Mouse (Mus musculus) lung, adult 2 months (tissue): ENCODE measurements around the gene Nars2.

Experiments
- CTCF ChIP-seq: fragments of 200-500 bp; IDR thresholded peaks from 2 replicates; pipeline ENCODE4 v1.5.1; 2011; ENCODE audit warnings: mild to moderate bottlenecking, low read length, control low read depth; ENCODE audit not compliant: insufficient read depth
- POLR2A ChIP-seq: fragments of 200-500 bp; IDR thresholded peaks from 2 replicates; pipeline ENCODE4 v1.6.1; 2011; ENCODE audit warnings: low read depth, mild to moderate bottlenecking, control low read depth, low read length, borderline replicate concordance; ENCODE audit errors: extremely low read depth

DNA sequence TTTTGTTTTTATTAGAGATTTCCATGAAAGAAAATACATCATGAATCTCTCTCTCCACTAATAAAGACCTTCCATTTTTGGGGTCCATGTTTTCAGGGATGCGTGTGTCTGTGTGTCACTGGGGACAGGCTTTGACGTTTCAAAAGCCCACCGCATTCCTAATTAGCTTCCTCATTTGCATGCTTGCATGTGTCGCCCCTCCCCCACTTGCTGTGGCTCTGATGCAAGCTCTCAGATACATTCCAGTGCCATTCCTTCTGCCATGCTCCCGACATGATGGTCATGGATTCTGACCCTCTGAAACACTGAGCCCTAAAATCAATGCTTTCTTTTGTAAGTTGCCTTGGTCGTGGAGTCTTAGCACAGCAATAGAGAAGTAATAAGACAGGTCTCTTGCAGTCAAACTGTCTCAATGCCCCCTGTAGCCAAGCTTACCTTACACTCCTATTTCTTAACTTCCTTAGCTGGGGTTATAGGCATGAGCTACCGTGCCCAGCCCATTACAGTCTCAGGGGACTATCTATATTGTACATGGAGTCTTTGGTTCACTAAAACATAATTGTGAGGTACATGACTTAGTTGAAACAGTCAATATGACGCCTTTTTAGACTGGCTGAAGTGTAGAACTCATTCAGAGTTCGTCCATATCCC lies 35.6 kb downstream of the Nars2 start:
- no peak for TF ChIP-seq CTCF
- no peak for TF ChIP-seq POLR2A
